Mouse (Mus musculus) left cerebral cortex, postnatal 25 days (tissue): ENCODE data around the gene Tiam1. TPM values are rescaled to one million over a fixed set of nuclear protein-coding genes. Genes with fewer than 3 reads are reported as not detected.

ENCODE experiments used
- DNase-seq, 2 experiments: peaks; one replicate each; pipeline ENCODE4 v3.0.0; 2022; ENCODE audit warnings: low spot score in 2 of 2, mixed read lengths in 1 of 2
- intact Hi-C: fragments of 180-260 bp; cut with DNase I; formaldehyde crosslinking; loops from one replicate; pipeline ENCODE4 v1.15.1; 2025
- total RNA-seq, 2 experiments: library from RNA; stranded (reverse); gene quantifications; 2 replicates each; pipeline ENCODE4 v1.2.3; 2021

Tiam1 gene
- total RNA-seq, 2 experiments from 2014 or later, result 108 to 118 TPM

DNA sequence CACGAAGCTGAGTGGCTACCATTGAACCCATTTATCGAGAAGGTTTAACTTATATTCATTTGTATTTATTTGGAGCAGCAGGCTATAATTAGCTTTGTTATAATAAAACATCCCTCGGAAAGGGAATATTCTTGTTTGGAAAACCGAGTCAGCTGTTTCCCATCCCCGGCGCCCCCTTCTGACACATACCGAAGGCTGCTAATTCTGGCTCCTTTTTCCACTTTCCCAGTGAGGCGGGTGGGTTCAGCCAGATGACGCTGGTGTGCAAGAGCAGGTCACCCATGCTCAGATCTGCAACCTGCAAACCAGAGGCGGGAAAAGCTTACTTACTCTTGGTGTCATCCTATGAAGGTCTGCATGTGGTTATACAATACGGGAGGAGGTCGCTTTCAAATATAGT lies 343.8 kb downstream of the Tiam1 start:
- DNase-seq, result peak in 1 of 2 experiments; percentile 35
- intact Hi-C loops, result no loop called here

- DNase-seq, result no peak
- intact Hi-C loops, result no loop called here
These were observed 347.0 kb downstream of the Tiam1 start for GRCm38 (mm10) chr16:89796566-89796965.

DNA sequence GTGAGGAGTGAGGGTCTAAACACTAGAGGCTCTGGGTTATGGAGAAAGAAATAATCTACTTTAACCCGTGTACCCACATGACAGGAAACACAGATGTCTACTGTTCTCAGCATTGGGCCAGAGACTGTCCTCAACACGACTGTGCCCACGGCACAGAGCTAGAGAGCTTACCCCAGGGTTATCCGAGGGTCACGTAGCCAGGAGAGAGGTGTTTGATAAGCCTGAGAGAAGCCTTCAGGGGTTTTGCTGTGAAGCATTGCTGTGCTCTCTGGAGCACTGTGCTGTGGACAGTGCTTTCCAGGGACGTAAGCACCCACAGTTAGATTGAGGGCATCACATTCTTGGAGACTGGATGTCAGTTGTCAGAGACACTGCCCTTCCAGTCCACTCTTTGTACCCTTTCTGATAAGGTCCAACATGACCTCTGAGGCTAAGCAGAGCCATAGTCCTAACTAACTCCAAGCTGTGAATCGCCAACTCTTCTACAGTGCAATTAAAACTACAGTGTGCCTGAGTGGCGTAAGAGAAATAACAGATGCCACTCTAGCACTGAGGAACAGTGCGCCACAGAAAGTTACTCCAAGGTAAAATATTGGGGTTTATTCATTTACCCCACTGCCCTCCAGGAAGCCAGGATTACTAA lies 353.7 kb downstream of the Tiam1 start:
- intact Hi-C loops, result no loop called here
- no peak for DNase-seq

GRCm38 (mm10) chr16:89785795-89786194 lies 357.8 kb downstream of the Tiam1 start:
- no peak for DNase-seq
- intact Hi-C loops, result no loop called here

DNA sequence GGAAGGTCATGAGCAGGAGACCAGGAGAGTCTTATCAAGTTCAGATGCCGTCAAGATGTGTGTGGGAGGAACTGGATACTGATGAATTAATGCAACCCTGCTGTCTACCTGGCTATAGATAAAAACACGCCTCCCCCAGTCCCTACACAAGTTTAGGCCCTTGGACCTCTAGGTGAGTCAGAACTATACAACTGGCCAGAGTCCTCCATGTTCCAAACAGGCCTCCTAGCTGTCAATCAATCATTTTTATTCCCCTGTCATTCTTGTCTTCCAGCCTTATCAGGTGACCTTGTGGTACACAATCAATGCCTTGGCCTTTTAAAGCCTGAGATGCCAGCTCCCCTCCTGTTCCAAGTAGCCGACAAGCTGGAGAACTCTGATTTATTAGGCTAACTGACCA lies 363.9 kb downstream of the Tiam1 start:
- intact Hi-C loops, result no loop called here
- no peak for DNase-seq

DNA sequence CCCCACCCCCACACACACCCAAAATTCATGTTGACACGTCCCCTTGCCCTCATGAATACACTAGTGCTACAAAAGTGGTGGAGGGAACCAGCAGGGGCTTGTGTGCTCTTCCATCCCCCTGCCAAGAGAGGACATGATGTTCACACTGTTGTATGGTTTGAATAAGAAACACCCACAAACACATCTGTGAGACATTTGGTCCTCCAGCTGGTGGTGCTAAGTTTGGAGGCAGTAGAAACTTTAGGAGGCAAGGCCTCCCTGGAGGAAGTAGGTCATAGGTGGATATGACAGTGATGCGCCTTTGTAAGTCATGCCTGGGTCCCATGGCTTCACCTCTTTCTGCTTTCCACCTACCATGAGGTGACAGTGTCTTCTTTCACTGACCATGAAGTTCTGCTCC lies 366.1 kb downstream of the Tiam1 start:
- intact Hi-C loops, result no loop called here
- DNase-seq, result peak in 1 of 2 experiments; percentile 86

GRCm38 (mm10) chr16:89774553-89774913 lies 369.0 kb downstream of the Tiam1 start:
- no peak for DNase-seq
- intact Hi-C loops, result loop anchor here (1.0 to 5.0 kb wide), 4 partner anchors 57 to 412 kb away; no protein-coding TSS in a partner anchor

GRCm38 (mm10) chr16:89773657-89774552 lies 369.7 kb downstream of the Tiam1 start:
- peak; percentile 90 to 97 for DNase-seq
- intact Hi-C loops, result loop anchor here (1.0 to 5.0 kb wide), 4 partner anchors 57 to 412 kb away; no protein-coding TSS in a partner anchor

DNA sequence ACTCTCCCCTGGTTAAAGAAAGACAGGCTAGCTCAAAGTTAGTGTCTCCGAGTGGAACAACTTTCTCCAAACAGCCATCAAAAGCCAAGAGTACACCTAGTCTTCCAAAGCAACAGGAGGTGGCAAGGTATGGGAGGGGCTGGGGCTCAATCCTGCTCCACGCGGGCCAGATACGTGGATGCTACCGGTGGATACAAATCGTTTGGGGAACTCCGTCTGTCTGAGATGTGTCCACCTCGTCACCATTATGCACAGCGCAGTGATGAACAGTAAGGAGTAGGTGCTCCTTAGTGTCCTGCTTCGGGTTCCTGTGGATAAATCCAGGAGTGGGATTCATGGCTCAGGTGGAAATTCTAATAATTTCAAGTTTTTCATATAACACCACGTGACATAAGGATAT lies 377.6 kb downstream of the Tiam1 start:
- intact Hi-C loops, result loop anchor here (2.0 to 10.0 kb wide), 2 partner anchors 1393 to 1561 kb away; no protein-coding TSS in a partner anchor
- DNase-seq, result no peak

DNA sequence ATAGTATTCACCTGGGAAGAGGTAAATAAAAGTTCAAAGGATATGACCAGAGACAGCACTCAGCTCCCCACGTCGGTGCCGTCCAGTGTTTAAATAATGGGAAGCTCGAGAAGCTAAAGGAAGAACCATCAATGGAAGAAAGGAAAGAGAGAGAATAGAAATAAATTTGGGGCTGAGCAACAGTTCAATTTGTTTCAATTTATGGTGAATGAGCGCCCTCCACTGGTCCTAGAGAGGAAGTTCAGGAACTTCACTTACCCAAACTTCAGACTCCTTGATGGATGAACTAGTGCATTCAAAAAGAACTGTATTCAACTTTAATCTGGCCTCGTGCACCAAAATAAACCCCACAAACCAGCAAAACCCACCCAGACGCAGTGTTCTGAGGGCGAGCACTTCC lies 378.1 kb downstream of the Tiam1 start:
- intact Hi-C loops, result loop anchor here (2.0 to 10.0 kb wide), 2 partner anchors 1393 to 1561 kb away; no protein-coding TSS in a partner anchor
- peak; percentile 62 to 63 for DNase-seq

DNA sequence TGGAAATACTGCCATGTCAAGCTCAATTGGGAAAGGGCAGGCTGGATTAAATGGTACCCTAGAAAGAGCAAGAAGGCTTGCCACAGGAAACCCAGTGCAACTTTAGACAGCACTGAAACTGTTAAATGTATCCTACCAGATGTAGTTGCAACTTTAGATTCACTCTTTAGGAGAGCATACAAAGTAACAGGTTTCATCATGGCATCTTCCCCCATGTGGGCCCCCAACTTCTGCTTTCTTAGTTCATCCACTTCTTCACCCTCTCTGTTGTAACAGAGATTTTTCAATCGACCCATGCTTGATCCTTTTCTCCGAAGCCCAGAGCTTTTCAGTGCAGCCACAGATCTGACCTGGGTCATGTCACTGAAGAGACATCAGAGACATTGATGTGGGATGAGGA lies 379.8 kb downstream of the Tiam1 start:
- DNase-seq, result no peak
- intact Hi-C loops, result loop anchor here (2.0 to 10.0 kb wide), 3 partner anchors 232 to 1559 kb away; no protein-coding TSS in a partner anchor

DNA sequence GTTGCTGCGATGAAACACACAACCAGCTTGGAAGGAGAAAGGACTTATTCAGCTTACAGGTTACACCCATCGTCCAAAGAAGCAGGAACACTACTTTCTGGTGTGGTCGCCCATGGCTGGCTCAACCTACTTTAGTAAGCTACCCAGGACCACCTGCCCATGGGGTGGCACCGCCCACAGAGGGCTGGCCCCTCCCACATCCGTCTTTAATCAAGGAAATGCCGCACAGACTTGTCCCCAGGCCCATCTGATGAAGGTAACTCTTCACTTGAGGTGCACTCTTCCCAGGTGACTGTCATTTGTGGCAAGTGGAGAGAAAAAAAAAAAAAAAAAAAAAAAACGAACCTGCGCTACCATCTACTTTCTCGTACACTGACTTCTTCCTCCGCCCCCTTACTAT lies 381.0 kb downstream of the Tiam1 start:
- DNase-seq, result no peak
- intact Hi-C loops, result loop anchor here (5.0 to 10.0 kb wide), 2 partner anchors 230 to 1558 kb away; no protein-coding TSS in a partner anchor

GRCm38 (mm10) chr16:89762096-89762495 lies 381.5 kb downstream of the Tiam1 start:
- intact Hi-C loops, result loop anchor here (5.0 to 10.0 kb wide), 2 partner anchors 230 to 1557 kb away; no protein-coding TSS in a partner anchor
- DNase-seq, result no peak

DNA sequence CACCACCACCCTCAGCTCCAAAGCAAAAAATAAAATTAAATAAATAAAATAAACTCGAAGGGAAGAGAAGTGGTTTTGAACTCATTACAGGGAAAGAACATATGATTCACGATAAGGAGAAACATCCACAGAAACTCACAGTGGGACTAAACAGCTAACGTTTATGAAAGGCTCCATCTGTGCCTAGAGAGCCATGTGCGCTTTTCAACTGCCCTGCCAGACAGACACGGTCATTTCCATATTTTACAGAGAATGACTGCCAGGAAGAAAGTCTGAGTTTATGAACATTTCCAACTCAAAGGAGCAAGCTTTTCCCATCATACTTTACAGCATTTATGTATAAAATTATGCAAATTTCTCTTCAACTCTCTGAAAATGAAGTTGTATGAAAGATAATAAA lies 386.2 kb downstream of the Tiam1 start:
- intact Hi-C loops, result no loop called here
- DNase-seq, result peak in 1 of 2 experiments; percentile 63

DNA sequence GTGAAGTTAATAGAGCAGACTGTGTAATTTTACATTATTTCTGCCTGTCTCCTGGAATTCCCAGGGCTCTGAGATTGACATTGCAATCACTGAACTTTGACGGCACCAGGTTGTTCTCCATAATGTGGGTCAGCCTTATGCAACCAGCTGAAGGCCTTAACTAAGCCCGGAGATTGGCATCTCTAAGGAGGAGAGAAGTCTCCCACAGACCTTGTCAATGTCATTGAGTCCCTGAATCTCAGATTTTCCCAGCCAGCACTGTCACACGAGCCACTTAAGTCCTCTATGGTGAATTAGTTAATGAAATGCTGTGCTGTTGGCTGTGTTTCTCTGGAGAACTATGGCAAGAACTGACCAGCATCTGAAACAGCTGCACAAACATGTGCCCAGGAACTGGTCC lies 388.9 kb downstream of the Tiam1 start:
- intact Hi-C loops, result no loop called here
- no peak for DNase-seq

GRCm38 (mm10) chr16:89747864-89748263 lies 395.7 kb downstream of the Tiam1 start:
- intact Hi-C loops, result no loop called here
- DNase-seq, result no peak

GRCm38 (mm10) chr16:89739559-89739958 lies 404.0 kb downstream of the Tiam1 start:
- intact Hi-C loops, result no loop called here
- DNase-seq, result no peak

DNA sequence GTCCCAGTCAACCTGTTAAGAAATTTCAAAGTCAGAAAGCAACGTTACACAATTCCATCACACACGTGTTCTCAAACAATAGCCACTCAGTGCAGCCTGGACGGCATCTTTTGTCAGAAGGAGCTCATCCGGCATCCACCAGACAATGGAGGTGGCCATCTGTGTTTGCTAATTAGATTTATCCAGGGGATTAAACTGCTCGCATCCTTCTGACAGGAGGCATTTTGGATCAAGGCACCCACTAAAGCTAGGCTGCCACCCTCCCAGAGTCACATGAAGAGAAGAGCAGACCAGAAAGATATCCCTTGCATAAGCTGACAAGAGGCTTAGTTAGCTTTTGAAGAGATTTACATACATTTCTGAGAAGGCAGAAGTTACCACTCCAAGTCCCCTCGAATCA lies 404.6 kb downstream of the Tiam1 start:
- intact Hi-C loops, result no loop called here
- DNase-seq, result no peak
